Mouse (Mus musculus): ENCODE data around the gene Mogat2. TPM values are rescaled to one million over a fixed set of nuclear protein-coding genes. Genes with fewer than 3 reads are reported as not detected.
A peak's percentile ranks its signal among the peaks of the same experiment; 100 is the strongest.

Mogat2 gene
- polyA plus RNA-seq, 1 experiment from 2014 or later = 3.2 TPM

GRCm38 (mm10) chr7:99228825-99229224, 9.6 kb downstream of the Mogat2 start:
- WGBS = 86% methylated on average over 8 of the region's 8 CpGs
- no peaks in the 10 kb centered on the region for H3K36me3 ChIP-seq (ENCODE audit: control insufficient read depth, insufficient read depth, low read length)
- H3K27ac ChIP-seq (ENCODE audit: low read depth, low read length) = no peak overlapping the region
- H3K9ac ChIP-seq (ENCODE audit: low read length) = no peak overlapping the region
- H3K4me1 ChIP-seq (ENCODE audit: control insufficient read depth, insufficient read depth, low read length) = no peaks in the 10 kb centered on the region
- H3K9me3 ChIP-seq (replicated peaks; ENCODE audit: control insufficient read depth, low read length) = no peaks in the 10 kb centered on the region
- ATAC-seq = no peak
- DNase-seq (ENCODE audit: low spot score) = no peak
- H3K27me3 ChIP-seq (replicated peaks; ENCODE audit: control insufficient read depth, insufficient read depth, low read length) = no peaks in the 10 kb centered on the region
- no peak overlapping the region for H3K4me3 ChIP-seq (ENCODE audit: low read depth, low read length)
- no peak overlapping the region for H3K4me2 ChIP-seq (ENCODE audit: low read length)

- H3K36me3 ChIP-seq (ENCODE audit: control insufficient read depth, insufficient read depth, low read length) = no peaks in the 10 kb centered on the region
- H3K4me3 ChIP-seq (ENCODE audit: low read depth, low read length) = no peak overlapping the region
- no peak overlapping the region for H3K27ac ChIP-seq (ENCODE audit: low read depth, low read length)
- ATAC-seq (no peak), DNase-seq (ENCODE audit: low spot score) (no peak)
- no peak overlapping the region for H3K9ac ChIP-seq (ENCODE audit: low read length)
- H3K9me3 ChIP-seq (replicated peaks; ENCODE audit: control insufficient read depth, low read length) = no peaks in the 10 kb centered on the region
- no peaks in the 10 kb centered on the region for H3K4me1 ChIP-seq (ENCODE audit: control insufficient read depth, insufficient read depth, low read length)
- no peaks in the 10 kb centered on the region for H3K27me3 ChIP-seq (replicated peaks; ENCODE audit: control insufficient read depth, insufficient read depth, low read length)
- WGBS = 98% methylated on average over 4 of the region's 4 CpGs
- no peak overlapping the region for H3K4me2 ChIP-seq (ENCODE audit: low read length)
These were observed 11.2 kb downstream of the Mogat2 start for GRCm38 (mm10) chr7:99227267-99227666.

- H3K4me2 ChIP-seq (ENCODE audit: low read length) = no peak overlapping the region
- no peaks in the 10 kb centered on the region for H3K27me3 ChIP-seq (replicated peaks; ENCODE audit: control insufficient read depth, insufficient read depth, low read length)
- no peak for ATAC-seq
- no peak for DNase-seq (ENCODE audit: low spot score)
- 93% methylated on average over 10 of the region's 10 CpGs for WGBS
- H3K36me3 ChIP-seq (ENCODE audit: control insufficient read depth, insufficient read depth, low read length) = no peaks in the 10 kb centered on the region
- no peak overlapping the region for H3K27ac ChIP-seq (ENCODE audit: low read depth, low read length)
- no peak overlapping the region for H3K9ac ChIP-seq (ENCODE audit: low read length)
- H3K9me3 ChIP-seq (replicated peaks; ENCODE audit: control insufficient read depth, low read length) = no peaks in the 10 kb centered on the region
- H3K4me3 ChIP-seq (ENCODE audit: low read depth, low read length) = no peak overlapping the region
- H3K4me1 ChIP-seq (ENCODE audit: control insufficient read depth, insufficient read depth, low read length) = no peaks in the 10 kb centered on the region
These were observed 11.8 kb downstream of the Mogat2 start for GRCm38 (mm10) chr7:99226662-99227061.

- Histone ChIP-seq H3K36me3 (ENCODE audit: control insufficient read depth, insufficient read depth, low read length) (no peaks in the 10 kb centered on the region), H3K4me1 (ENCODE audit: control insufficient read depth, insufficient read depth, low read length) (no peaks in the 10 kb centered on the region), H3K9me3 (replicated peaks; ENCODE audit: control insufficient read depth, low read length) (no peaks in the 10 kb centered on the region), H3K4me2 (ENCODE audit: low read length) (no peak overlapping the region), H3K27ac (ENCODE audit: low read depth, low read length) (no peak overlapping the region), H3K27me3 (replicated peaks; ENCODE audit: control insufficient read depth, insufficient read depth, low read length) (no peaks in the 10 kb centered on the region), H3K9ac (ENCODE audit: low read length) (no peak overlapping the region), H3K4me3 (ENCODE audit: low read depth, low read length) (no peak overlapping the region)
- no peak for ATAC-seq
- DNase-seq (ENCODE audit: low spot score) = no peak
- WGBS = 80% methylated on average over 6 of the region's 6 CpGs
These were observed 13.0 kb downstream of the Mogat2 start for GRCm38 (mm10) chr7:99225421-99225820.

GRCm38 (mm10) chr7:99224648-99225190, 13.7 kb downstream of the Mogat2 start:
- H3K4me1 ChIP-seq (ENCODE audit: control insufficient read depth, insufficient read depth, low read length) = no peaks in the 10 kb centered on the region

GRCm38 (mm10) chr7:99224225-99224624, 14.2 kb downstream of the Mogat2 start:
- Histone ChIP-seq H3K4me1 (ENCODE audit: control insufficient read depth, insufficient read depth, low read length) (no peaks in the 10 kb centered on the region), H3K27ac (ENCODE audit: low read depth, low read length) (no peak overlapping the region), H3K4me2 (ENCODE audit: low read length) (no peak overlapping the region), H3K9ac (ENCODE audit: low read length) (no peak overlapping the region), H3K27me3 (replicated peaks; ENCODE audit: control insufficient read depth, insufficient read depth, low read length) (no peaks in the 10 kb centered on the region), H3K4me3 (ENCODE audit: low read depth, low read length) (no peak overlapping the region), H3K36me3 (ENCODE audit: control insufficient read depth, insufficient read depth, low read length) (no peaks in the 10 kb centered on the region), H3K9me3 (replicated peaks; ENCODE audit: control insufficient read depth, low read length) (no peaks in the 10 kb centered on the region)
- no peak for DNase-seq (ENCODE audit: low spot score)
- WGBS = 64% methylated on average over 7 of the region's 7 CpGs
- ATAC-seq = no peak

More at GRCm38 (mm10) chr7:99224648-99225190, 13.7 kb downstream of the Mogat2 start:
- Histone ChIP-seq H3K36me3 (ENCODE audit: control insufficient read depth, insufficient read depth, low read length) (no peaks in the 10 kb centered on the region), H3K4me3 (ENCODE audit: low read depth, low read length) (no peak overlapping the region), H3K27me3 (replicated peaks; ENCODE audit: control insufficient read depth, insufficient read depth, low read length) (no peaks in the 10 kb centered on the region), H3K4me2 (ENCODE audit: low read length) (no peak overlapping the region), H3K27ac (ENCODE audit: low read depth, low read length) (no peak overlapping the region), H3K9me3 (replicated peaks; ENCODE audit: control insufficient read depth, low read length) (no peaks in the 10 kb centered on the region), H3K9ac (ENCODE audit: low read length) (no peak overlapping the region)
- ATAC-seq = no peak
- DNase-seq (ENCODE audit: low spot score) = no peak
- WGBS = 44% methylated on average over 1 of the region's 1 CpGs

- no peak overlapping the region for H3K27ac ChIP-seq (ENCODE audit: low read depth, low read length)
- ATAC-seq (peak; percentile 67; the same call in 1 of the 2 replicates), DNase-seq (ENCODE audit: low spot score) (peak; percentile 80)
- WGBS = 54% methylated on average over 3 of the region's 3 CpGs
- H3K4me2 ChIP-seq (ENCODE audit: low read length) = no peak overlapping the region
- H3K36me3 ChIP-seq (ENCODE audit: control insufficient read depth, insufficient read depth, low read length) = no peaks in the 10 kb centered on the region
- no peak overlapping the region for H3K4me3 ChIP-seq (ENCODE audit: low read depth, low read length)
- no peak overlapping the region for H3K9ac ChIP-seq (ENCODE audit: low read length)
- H3K4me1 ChIP-seq (ENCODE audit: control insufficient read depth, insufficient read depth, low read length) = 0 out of 2 replicates have a peak, but pooled peaks cover 3% of the 10 kb centered on the region
- no peaks in the 10 kb centered on the region for H3K9me3 ChIP-seq (replicated peaks; ENCODE audit: control insufficient read depth, low read length)
- no peaks in the 10 kb centered on the region for H3K27me3 ChIP-seq (replicated peaks; ENCODE audit: control insufficient read depth, insufficient read depth, low read length)
These were observed 20.9 kb downstream of the Mogat2 start for GRCm38 (mm10) chr7:99217338-99218074.

GRCm38 (mm10) chr7:99215347-99215855, 23.0 kb downstream of the Mogat2 start:
- no peaks in the 10 kb centered on the region for H3K9me3 ChIP-seq (replicated peaks; ENCODE audit: control insufficient read depth, low read length)
- no peak overlapping the region for H3K4me2 ChIP-seq (ENCODE audit: low read length)
- no peaks in the 10 kb centered on the region for H3K27me3 ChIP-seq (replicated peaks; ENCODE audit: control insufficient read depth, insufficient read depth, low read length)
- 80% methylated on average over 8 of the region's 8 CpGs for WGBS
- 0 out of 2 replicates have a peak, but pooled peaks cover 3% of the 10 kb centered on the region for H3K4me1 ChIP-seq (ENCODE audit: control insufficient read depth, insufficient read depth, low read length)
- H3K4me3 ChIP-seq (ENCODE audit: low read depth, low read length) = no peak overlapping the region
- no peak overlapping the region for H3K9ac ChIP-seq (ENCODE audit: low read length)
- no peak overlapping the region for H3K27ac ChIP-seq (ENCODE audit: low read depth, low read length)
- H3K36me3 ChIP-seq (ENCODE audit: control insufficient read depth, insufficient read depth, low read length) = no peaks in the 10 kb centered on the region
- DNase-seq (ENCODE audit: low spot score) = no peak
- ATAC-seq = no peak

GRCm38 (mm10) chr7:99214621-99215185, 23.7 kb downstream of the Mogat2 start:
- DNase-seq (ENCODE audit: low spot score) = no peak
- Histone ChIP-seq H3K4me3 (ENCODE audit: low read depth, low read length) (no peak overlapping the region), H3K27ac (ENCODE audit: low read depth, low read length) (no peak overlapping the region), H3K4me1 (ENCODE audit: control insufficient read depth, insufficient read depth, low read length) (0 out of 2 replicates have a peak, but pooled peaks cover 3% of the 10 kb centered on the region), H3K9me3 (replicated peaks; ENCODE audit: control insufficient read depth, low read length) (no peaks in the 10 kb centered on the region), H3K9ac (ENCODE audit: low read length) (no peak overlapping the region), H3K36me3 (ENCODE audit: control insufficient read depth, insufficient read depth, low read length) (no peaks in the 10 kb centered on the region), H3K4me2 (ENCODE audit: low read length) (no peak overlapping the region), H3K27me3 (replicated peaks; ENCODE audit: control insufficient read depth, insufficient read depth, low read length) (no peaks in the 10 kb centered on the region)
- ATAC-seq = no peak
- WGBS = 83% methylated on average over 10 of the region's 10 CpGs
